Mouse (Mus musculus): ENCODE data around the gene Polr2a.
"Not testable (repeated sequence)": the region's sequence is repeated elsewhere in the genome, so short reads cannot be mapped to it uniquely, and the experiment has no call there.

Polr2a gene

DNA sequence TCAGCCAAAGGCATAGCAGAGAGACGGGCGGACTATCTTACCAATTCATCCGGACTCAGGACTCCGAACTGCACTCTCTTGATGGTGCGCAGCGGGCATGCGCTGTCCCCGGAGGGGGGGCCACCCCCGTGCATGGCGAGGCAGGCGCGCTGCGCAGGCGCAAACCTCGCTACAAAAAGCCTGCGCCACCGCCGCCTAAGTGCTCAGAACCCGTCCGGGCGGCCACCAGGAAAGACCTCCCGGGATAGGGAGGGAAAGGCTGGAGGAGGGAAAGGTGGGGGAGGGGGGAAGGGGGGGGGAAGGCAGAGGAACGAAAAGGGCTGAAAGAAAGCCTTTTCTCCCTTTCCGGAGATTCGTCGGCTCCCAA lies 364 bp downstream of the Polr2a start:
- in situ Hi-C loops (cut with MboI, MseI) = loop anchor here (5.0 to 25.0 kb wide), 2 partner anchors 84 to 904 kb away; partner anchors contain the start of genes Eno3, Pfn1 and Spag7

- in situ Hi-C loops (cut with MboI, MseI) = loop anchor here (5.0 to 25.0 kb wide), 2 partner anchors 85 to 905 kb away; partner anchors contain the start of genes Eno3, Pfn1 and Spag7
Observed at GRCm38 (mm10) chr11:69757303-69758089, 941 bp downstream of the Polr2a start.

- in situ Hi-C loops (cut with MboI, MseI) = loop anchor here (5.0 to 25.0 kb wide), 2 partner anchors 88 to 908 kb away; partner anchors contain the start of genes Eno3, Pfn1 and Spag7
Observed at GRCm38 (mm10) chr11:69754701-69755100, 3.7 kb downstream of the Polr2a start.

DNA sequence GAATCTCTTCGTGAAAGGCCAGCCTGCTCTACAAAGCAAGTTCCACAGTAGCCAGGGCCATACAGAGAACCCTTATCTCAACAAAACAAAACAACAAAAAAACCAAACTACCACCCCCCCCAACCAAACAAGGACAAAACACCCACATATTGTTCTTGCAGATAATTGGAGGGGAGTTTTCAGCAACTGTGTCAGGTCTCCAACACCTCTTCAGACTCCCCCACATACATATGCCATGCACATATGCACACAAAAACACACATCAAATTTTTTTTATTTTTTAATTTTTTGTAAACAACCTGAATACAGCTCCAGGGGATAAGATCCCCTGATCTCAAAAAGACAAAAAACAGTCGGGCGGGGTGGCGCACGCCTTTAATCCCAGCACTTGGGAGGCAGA lies 4.2 kb downstream of the Polr2a start:
- in situ Hi-C loops (cut with MboI, MseI) = loop anchor here (25.0 kb wide), 1 partner anchor 908 kb away; the partner anchor contains the start of genes Eno3, Pfn1 and Spag7

DNA sequence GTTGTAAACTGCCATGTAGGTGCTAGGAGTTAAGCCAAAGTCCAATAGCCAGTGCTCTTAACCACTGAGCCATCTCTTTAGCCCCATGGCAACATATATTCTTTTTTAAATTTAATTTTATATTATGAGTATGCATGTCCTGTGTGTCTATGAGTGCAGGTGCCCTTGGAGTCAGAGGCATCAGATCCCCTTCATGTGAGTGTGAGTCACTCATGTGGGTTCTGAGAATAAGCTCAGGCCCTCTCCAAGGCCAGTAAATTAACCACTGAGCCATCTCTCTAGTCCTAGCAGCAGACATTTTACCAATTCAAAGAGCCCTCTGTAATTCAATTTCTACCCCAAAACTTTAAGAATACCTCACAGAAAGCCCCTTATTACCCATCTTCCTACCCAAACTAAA lies 5.8 kb downstream of the Polr2a start:
- in situ Hi-C loops (cut with MboI, MseI) = loop anchor here (25.0 kb wide), 1 partner anchor 910 kb away; the partner anchor contains the start of genes Eno3, Pfn1 and Spag7

- in situ Hi-C loops (cut with MboI, MseI) = loop anchor here (25.0 kb wide), 1 partner anchor 911 kb away; the partner anchor contains the start of genes Eno3, Pfn1 and Spag7
Observed at GRCm38 (mm10) chr11:69751635-69752034, 6.8 kb downstream of the Polr2a start.

- in situ Hi-C loops (cut with MboI, MseI) = not testable (repeated sequence)
Observed at GRCm38 (mm10) chr11:69731408-69731807, 27.0 kb downstream of the Polr2a start.

GRCm38 (mm10) chr11:69729063-69729462 lies 29.4 kb downstream of the Polr2a start:
- in situ Hi-C loops (cut with MboI, MseI) = no loop called here

DNA sequence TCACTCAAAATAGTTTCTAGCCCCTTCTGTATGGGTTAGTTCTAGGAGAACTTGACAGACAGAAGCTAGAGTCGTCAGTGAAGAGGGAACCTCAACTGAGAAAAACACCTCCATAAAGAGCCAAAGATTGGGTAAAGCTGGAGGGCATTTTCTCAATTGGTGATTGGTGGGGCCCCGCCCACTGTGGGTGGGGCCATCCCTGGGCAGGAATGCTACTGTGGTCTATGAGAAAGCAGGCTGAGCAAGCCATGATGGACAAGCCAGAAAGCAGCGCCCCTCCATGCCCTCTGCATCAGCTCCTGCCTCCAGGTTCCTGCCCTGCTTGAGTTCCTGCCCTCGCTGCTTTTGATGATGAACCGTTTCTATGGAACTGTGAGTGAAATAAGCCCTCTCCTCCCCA lies 32.5 kb downstream of the Polr2a start:
- in situ Hi-C loops (cut with MboI, MseI) = no loop called here

GRCm38 (mm10) chr11:69723074-69723473 lies 35.4 kb downstream of the Polr2a start:
- in situ Hi-C loops (cut with MboI, MseI) = loop anchor here (5.0 kb wide), 1 partner anchor 36 kb away; the partner anchor contains the start of gene Tnfsf13

DNA sequence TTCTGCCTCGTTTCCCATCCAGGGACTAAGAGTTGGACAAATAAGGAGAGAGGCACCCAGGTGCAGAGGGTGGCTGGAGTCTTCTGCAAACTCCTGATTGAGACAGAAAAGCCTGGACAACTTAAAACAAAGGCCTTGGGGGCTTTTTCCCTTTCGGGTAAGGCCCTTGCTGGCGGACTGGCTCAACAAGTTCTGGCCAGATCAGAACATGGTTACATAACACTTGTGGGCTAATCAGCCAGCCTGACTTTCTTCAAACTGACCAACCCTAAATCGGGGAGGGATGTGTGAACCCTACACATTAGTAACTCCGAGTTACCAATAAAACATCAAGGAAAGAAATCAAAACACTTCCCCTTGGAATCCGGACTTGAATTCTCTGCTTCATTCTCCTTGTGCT lies 37.6 kb downstream of the Polr2a start:
- in situ Hi-C loops (cut with MboI, MseI) = loop anchor here (5.0 kb wide), 1 partner anchor 34 kb away; the partner anchor contains the start of gene Tnfsf13

DNA sequence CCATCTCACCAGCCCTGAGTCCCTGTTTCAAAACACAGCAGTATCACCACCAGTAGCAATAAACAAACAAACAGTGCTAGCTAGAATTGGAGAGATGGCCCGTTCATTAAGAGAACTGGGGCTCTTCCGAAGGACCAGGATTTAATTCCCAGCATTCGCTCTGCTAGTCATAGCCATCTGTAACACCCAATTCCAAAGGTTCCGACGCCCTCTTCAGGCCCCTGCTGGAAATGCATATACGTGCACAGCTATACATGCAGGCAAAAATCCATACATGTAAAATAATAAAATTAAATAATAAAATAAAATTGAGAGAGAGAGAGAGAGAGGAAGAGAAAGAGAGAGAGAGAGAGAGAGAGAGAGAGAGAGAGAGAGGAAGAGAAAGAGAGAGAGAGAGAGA lies 39.0 kb downstream of the Polr2a start:
- in situ Hi-C loops (cut with MboI, MseI) = no loop called here

- in situ Hi-C loops (cut with MboI, MseI) = no loop called here
Observed at GRCm38 (mm10) chr11:69718661-69719060, 39.8 kb downstream of the Polr2a start.

DNA sequence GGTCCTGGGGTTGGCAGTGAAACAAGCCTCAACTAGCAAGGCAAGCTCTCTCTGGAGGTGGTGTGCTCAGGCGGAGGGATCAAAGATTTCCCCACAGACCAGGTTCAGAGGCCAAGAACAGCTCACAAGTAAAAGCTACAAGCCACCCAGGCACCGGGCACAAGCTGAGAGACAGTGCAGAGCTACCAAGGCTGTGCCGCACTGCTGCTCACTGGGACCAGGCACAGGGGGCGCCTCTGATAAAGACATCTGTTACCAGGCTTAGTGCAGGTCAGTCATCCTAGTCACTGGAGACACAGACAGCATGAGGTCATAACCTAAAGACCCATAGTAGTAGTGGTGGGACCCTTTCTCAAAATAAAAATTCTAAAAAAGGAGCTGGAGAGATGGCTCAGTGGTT lies 41.5 kb downstream of the Polr2a start:
- in situ Hi-C loops (cut with MboI, MseI) = no loop called here

DNA sequence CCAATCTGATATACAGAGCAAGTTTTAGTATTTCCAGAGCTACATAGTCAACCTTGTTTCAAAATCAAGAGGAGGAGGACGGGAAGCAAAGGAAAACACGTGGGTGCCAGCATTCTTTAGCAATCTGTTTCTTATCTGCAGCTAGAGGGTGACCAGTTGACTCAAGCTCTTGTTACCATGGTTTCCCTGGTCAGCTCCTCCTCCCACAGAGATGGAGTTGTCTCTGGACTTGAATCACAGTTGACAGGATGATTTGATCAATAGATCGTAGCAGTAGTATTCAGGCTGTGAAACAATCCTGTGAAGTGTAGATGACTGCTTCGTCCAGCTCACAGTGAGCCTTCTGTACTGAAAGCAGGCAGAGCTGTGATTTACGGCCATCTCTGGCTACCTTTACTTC lies 42.5 kb downstream of the Polr2a start:
- in situ Hi-C loops (cut with MboI, MseI) = no loop called here

GRCm38 (mm10) chr11:69715482-69715881 lies 43.0 kb downstream of the Polr2a start:
- in situ Hi-C loops (cut with MboI, MseI) = no loop called here

DNA sequence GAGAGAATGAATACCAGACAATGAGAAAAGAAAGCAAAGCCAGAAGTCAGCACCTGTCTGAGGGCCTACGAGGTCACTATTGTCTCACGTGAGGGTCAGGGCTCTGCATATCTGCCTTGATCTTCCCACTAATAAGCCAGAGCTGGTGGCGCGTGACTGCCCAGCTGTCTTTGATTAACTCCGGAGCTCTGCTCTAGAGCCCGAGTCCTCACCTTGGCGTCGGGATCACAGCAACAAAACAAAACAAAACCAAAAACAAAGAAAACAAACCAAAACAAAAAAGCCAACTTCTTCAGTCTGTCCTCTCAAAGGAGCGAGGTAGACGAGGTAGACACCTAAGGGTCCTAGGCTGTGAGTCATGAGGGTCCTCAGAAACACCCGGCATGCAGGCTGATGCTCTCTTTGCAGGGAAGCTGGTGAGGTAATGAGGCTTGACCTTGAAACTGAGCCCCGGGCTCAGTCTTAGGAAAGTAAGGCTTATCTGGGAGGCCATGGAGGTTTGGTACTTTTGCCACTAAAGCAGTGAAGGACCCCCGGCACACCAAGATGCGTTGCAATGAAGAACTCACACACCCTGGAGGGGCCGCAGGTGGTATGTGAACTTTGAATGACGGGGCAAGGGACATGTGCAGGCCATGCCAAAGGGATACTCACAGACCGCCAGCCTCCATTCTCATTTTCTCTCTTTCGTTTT lies 43.7 kb downstream of the Polr2a start:
- in situ Hi-C loops (cut with MboI, MseI) = no loop called here

DNA sequence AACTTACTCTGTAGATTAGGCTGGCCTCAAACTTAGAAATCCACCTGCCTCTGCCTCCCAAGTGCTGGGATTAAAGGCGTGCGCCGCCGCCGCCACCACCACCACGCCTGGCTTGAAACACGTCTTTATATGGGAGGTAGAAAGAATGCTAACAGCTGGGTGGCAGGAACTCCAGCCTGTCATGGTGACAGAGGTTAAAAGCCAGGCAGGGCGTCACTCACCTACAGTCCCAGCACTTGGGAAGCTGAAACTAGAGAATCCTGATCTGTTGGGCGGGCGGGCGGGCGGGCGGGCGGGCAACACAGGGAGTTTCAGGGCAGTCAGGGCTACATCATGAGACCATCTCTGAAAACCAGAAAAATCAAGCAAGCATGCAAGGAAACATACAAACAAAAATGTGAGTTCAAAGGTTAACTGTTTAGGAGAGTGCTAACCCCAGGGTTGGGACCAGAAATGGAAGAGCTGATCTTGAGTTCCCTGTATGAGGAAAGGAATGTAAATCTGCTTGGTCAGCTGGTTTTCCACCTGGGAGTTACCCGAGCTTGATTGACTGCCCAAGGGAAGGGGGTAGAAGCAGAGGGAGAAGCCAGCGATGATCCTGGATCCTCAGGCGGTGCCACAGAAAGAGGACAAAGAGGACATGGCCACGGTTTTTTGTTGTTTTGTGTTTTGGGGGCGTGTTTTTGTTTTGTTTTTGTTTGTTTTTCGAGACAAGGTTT lies 45.3 kb downstream of the Polr2a start:
- in situ Hi-C loops (cut with MboI, MseI) = no loop called here

DNA sequence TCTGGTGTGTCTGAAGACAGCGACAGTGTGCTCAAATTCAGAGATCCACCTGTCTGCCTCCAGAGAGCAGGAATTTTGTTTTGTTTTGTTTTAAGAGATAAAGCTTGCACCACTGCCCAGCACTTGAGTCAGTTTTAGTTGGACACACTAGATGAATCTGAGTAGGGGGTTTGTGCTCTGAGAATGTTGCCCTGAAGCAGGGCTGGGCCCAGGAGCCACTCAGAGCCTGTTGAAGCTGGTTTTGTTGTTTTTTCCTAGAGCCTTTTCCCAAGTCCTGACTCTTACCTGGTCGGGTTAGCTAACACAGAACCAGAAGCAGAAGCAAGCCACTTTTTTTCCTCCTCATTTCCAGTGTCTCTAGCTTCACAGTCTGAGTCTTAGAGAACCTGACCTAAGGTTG lies 47.4 kb downstream of the Polr2a start:
- in situ Hi-C loops (cut with MboI, MseI) = no loop called here

DNA sequence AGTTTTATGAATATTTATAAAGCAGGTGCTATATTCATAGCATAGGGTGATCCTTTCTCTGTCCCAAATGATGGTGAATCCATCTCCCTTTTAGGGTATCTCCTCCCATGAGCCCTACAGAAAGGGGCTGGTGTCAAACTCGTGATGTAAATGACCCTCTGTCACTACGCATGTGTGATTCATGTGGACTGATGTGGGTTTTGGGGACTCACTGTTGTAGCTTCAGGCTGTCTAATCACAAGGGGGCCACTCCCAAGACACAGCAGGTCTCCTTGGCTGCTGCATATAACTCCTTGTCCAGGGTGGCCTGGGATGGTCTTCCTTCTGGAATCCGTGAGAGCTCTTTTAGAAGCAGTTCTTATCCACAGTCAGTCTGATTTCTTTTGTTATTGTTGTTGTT lies 48.0 kb downstream of the Polr2a start:
- in situ Hi-C loops (cut with MboI, MseI) = no loop called here

- in situ Hi-C loops (cut with MboI, MseI) = no loop called here
Observed at GRCm38 (mm10) chr11:69709554-69710446, 48.6 kb downstream of the Polr2a start.
